ENCODE assay signal across 8 mouse cellular contexts in genomic region chr11:69125852-69125918, GRCm38 (mm10). TPM values are rescaled to one million over a fixed set of nuclear protein-coding genes. Genes with fewer than 3 reads are reported as not detected.
A peak's percentile ranks its signal among the peaks of the same experiment; 100 is the strongest.
DNase-seq lines count a peak whose midpoint lies in the region; ATAC-seq and TF ChIP-seq lines count a peak whose summit lies in the region.

TSS of gene Aloxe3 (plus strand) at chr11:69125896.

- ATAC-seq in embryonic facial prominence, embryonic 12.5 days (ENCODE audit: insufficient number of reproducible peaks, insufficient read depth, low FRiP score, low TSS enrichment): no peak
- no peak for ATAC-seq in hindbrain, postnatal 0 days
- ATAC-seq in midbrain, postnatal 0 days (ENCODE audit: low FRiP score): no peak
- no peak for ATAC-seq in megakaryocyte-erythroid progenitor cell, adult 5-6 weeks (replicated peaks; ENCODE audit: low FRiP score, low TSS enrichment, poor library complexity, severe bottlenecking)

- peak within 1 kb of the TSS; percentile 86 for H3K4me2 ChIP-seq in embryonic facial prominence, embryonic 12.5 days (replicated peaks)
- peak within 1 kb of the TSS; percentile 81 for H3K4me2 ChIP-seq in hindbrain, postnatal 0 days (ENCODE audit: low read depth, low read length)
- peak within 1 kb of the TSS; percentile 78 for H3K4me2 ChIP-seq in midbrain, postnatal 0 days (ENCODE audit: low read depth, low read length, poor library complexity, severe bottlenecking)

- no peak for TF ChIP-seq CTCF in hindbrain, postnatal 0 days (IDR thresholded peaks at IDR 0.05; ENCODE audit: low read depth)
- TF ChIP-seq CTCF in midbrain, postnatal 0 days (IDR thresholded peaks at IDR 0.05): no peak

- H3K4me3 ChIP-seq in embryonic facial prominence, embryonic 12.5 days: peak within 1 kb of the TSS; percentile 52
- H3K4me3 ChIP-seq in hindbrain, postnatal 0 days (ENCODE audit: low read length): peak within 1 kb of the TSS; percentile 57
- H3K4me3 ChIP-seq in midbrain, postnatal 0 days (ENCODE audit: low read depth, low read length): peak within 1 kb of the TSS; percentile 56

- H3K9ac ChIP-seq in embryonic facial prominence, embryonic 12.5 days: peak within 1 kb of the TSS; percentile 39
- peak within 1 kb of the TSS; percentile 52 for H3K9ac ChIP-seq in hindbrain, postnatal 0 days (replicated peaks; ENCODE audit: low read length)
- peak within 1 kb of the TSS; percentile 68 for H3K9ac ChIP-seq in midbrain, postnatal 0 days (replicated peaks; ENCODE audit: low read length, poor library complexity, severe bottlenecking)

- whole genome bisulfite sequencing in embryonic facial prominence, embryonic 12.5 days: 2% methylated on average over 3 of the region's 3 CpGs
- 0% methylated on average over 3 of the region's 3 CpGs for WGBS in hindbrain, postnatal 0 days
- WGBS in midbrain, postnatal 0 days: 0% methylated on average over 3 of the region's 3 CpGs

- H3K36me3 ChIP-seq in embryonic facial prominence, embryonic 12.5 days: no peaks in the 10 kb centered on the region
- no peaks in the 10 kb centered on the region for H3K36me3 ChIP-seq in hindbrain, postnatal 0 days (ENCODE audit: insufficient read depth, low read length)
- H3K36me3 ChIP-seq in midbrain, postnatal 0 days (ENCODE audit: insufficient read depth, low read length): no peaks in the 10 kb centered on the region

- H3K27ac ChIP-seq in embryonic facial prominence, embryonic 12.5 days: peak within 1 kb of the TSS; percentile 76
- peak within 1 kb of the TSS; percentile 87 for H3K27ac ChIP-seq in hindbrain, postnatal 0 days
- peak within 1 kb of the TSS; percentile 85 for H3K27ac ChIP-seq in midbrain, postnatal 0 days (ENCODE audit: low read depth, low read length)

- DNase-seq in left cerebral cortex, postnatal 4 days: no peak
- DNase-seq in left cerebral cortex, adult 18-20 months (ENCODE audit: low spot score in 2 of 2): no peak
- DNase-seq in hindbrain, postnatal 0 days (ENCODE audit: low spot score): no peak
- DNase-seq in midbrain, postnatal 0 days (ENCODE audit: low spot score): no peak
- DNase-seq in urinary bladder, postnatal 14 days (ENCODE audit: low spot score): no peak
- DNase-seq in spleen, adult 12 weeks (ENCODE audit: low spot score): no peak

- no peaks in the 10 kb centered on the region for H3K9me3 ChIP-seq in embryonic facial prominence, embryonic 12.5 days
- H3K9me3 ChIP-seq in hindbrain, postnatal 0 days (ENCODE audit: low read length): no peaks in the 10 kb centered on the region
- no peaks in the 10 kb centered on the region for H3K9me3 ChIP-seq in midbrain, postnatal 0 days (ENCODE audit: low read length)

- H3K27me3 ChIP-seq in embryonic facial prominence, embryonic 12.5 days: no peaks in the 10 kb centered on the region
- H3K27me3 ChIP-seq in hindbrain, postnatal 0 days (ENCODE audit: insufficient read depth, low read length): no peaks in the 10 kb centered on the region
- no peaks in the 10 kb centered on the region for H3K27me3 ChIP-seq in midbrain, postnatal 0 days (ENCODE audit: insufficient read depth, low read length)

- H3K4me1 ChIP-seq in embryonic facial prominence, embryonic 12.5 days: peaks cover 19% of the 10 kb centered on the region
- H3K4me1 ChIP-seq in hindbrain, postnatal 0 days (ENCODE audit: insufficient read depth, low read length): peaks cover 12% of the 10 kb centered on the region
- H3K4me1 ChIP-seq in midbrain, postnatal 0 days (ENCODE audit: insufficient read depth, low read length): peaks cover 5% of the 10 kb centered on the region; the same call in 1 of the 2 replicates

- intact Hi-C loops in left cerebral cortex, postnatal 4 days (cut with DNase I): no loop called here

RNA-seq across cellular contexts. Expression of gene Aloxe3, which starts in this region (rescaled TPM):
- 10 to 100 TPM; 10.8 to 13.1 TPM for total RNA-seq in left cerebral cortex, postnatal 4 days (2021)
- total RNA-seq in left cerebral cortex, adult 18-20 months (2021): 1 to 10 TPM; 4.4 to 6.8 TPM
- 0.47 and 0.89 TPM in 2 replicates for polyA plus RNA-seq in embryonic facial prominence, embryonic 12.5 days (2016; fragmentation: Nextera tagmentation; extraction: Ambion mirVana)
- 12.5 and 14.2 TPM in 2 replicates for total RNA-seq in hindbrain, postnatal 0 days (2014; rRNA removed)
- 13.0 and 13.5 TPM in 2 replicates for polyA plus RNA-seq in hindbrain, postnatal 0 days (2015; fragmentation: Nextera tagmentation; extraction: Ambion mirVana)
- total RNA-seq in midbrain, postnatal 0 days (2014; rRNA removed): 16.3 and 19.4 TPM in 2 replicates
- polyA plus RNA-seq in midbrain, postnatal 0 days (2015; fragmentation: Nextera tagmentation; extraction: Ambion mirVana): 17.8 and 21.4 TPM in 2 replicates
- total RNA-seq in megakaryocyte-erythroid progenitor cell, adult 5-6 weeks (2014; fragmentation: Nextera tagmentation): not detected in 2 replicates
- not detected in 2 replicates for total RNA-seq in megakaryocyte-erythroid progenitor cell, adult 5-6 weeks (2017)

Comparison
In these comparisons a context has a peak if more than half of its experiments do, and no peak if none do; other contexts are left out.
1. RNA of gene Aloxe3 (total RNA-seq): 16.3 to 19.4 TPM in midbrain, postnatal 0 days, 10.8 to 13.1 TPM in left cerebral cortex, postnatal 4 days, 12.5 to 14.2 TPM in hindbrain, postnatal 0 days and 4.4 to 6.8 TPM in left cerebral cortex, adult 18-20 months; not detected in megakaryocyte-erythroid progenitor cell, adult 5-6 weeks; every median in the first group is over 4 times any median in the second.
2. Peak in every context shown above with its lines, with median percentiles within 50 percentile points of each other: H3K27ac ChIP-seq, H3K4me2 ChIP-seq, H3K4me3 ChIP-seq and H3K9ac ChIP-seq.